Comparison of ENCODE assay signal across 9 mouse cellular contexts in the genomic region with DNA sequence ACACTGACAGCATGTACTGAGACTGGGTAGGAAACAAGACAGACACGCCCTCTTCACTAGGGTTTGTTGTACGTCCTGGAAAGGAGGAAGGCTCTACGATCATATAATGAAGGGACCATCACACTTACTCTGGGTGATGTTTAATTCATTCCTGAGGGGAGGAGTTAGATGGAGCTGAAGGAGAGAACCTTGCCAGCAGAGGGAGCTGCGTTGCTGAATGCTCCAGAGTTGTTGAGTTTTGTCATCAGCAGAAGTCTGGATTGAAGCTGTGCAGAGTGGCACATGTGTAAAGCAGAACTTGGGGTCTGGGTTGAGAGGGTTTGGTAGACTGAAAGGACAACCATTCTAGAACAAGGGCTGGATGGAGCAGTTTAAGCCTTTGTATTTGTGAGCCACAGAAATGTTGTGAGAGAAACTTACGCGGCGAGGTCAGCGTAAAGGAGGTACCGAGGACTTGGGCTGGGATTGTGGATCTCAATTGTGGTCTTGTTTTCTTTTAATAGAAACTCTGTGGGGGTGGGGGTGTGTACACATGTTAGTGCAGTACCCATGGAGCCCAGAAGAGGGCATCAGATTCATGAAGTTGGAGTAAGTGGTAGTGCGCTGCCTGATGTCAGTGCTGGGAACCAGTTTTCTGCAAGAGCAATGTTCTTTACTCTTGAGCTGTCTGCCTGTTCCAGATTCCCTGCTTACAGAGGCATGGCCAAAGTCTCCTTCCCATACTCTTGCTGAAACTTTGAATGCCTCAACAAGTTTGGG. TPM values are rescaled to one million over a fixed set of nuclear protein-coding genes. Genes with fewer than 3 reads are reported as not detected.
DNase-seq lines count a peak whose midpoint lies in the region; ATAC-seq and TF ChIP-seq lines count a peak whose summit lies in the region.
"Had no signal": no experiment of that assay in that cellular context is flagged by ENCODE, and none has a peak within 500 bp of the region (broad histone marks: within the 10 kb centered on the region; RNA-seq: fewer than 3 reads in every experiment).

No protein-coding gene starts in this region.

- H3K27ac ChIP-seq in left cerebral cortex, adult 2 months, result no peak overlapping the region

- peak; percentile 57 for ATAC-seq in common myeloid progenitor, adult 5-6 weeks (replicated peaks; ENCODE audit: low read depth, poor library complexity, severe bottlenecking)
- no peak for ATAC-seq in inflammation-experienced regulatory T-cells, adult 6 months

- peak; percentile 24 for TF ChIP-seq CTCF in left cerebral cortex, adult 2 months (IDR thresholded peaks at IDR 0.05)

- no peak for DNase-seq in left cerebral cortex, adult 2 months (ENCODE audit: extremely low spot score in 1 of 2, low spot score in 2 of 2)
- no peak for DNase-seq in left cerebral cortex, postnatal 10 days (ENCODE audit: extremely low spot score in 1 of 2, low spot score in 2 of 2)
- peak; percentile 74 for DNase-seq in ES-CJ7 (ENCODE audit: low read depth, low spot score)
- peak; percentile 26 for DNase-seq in mesoderm, embryonic 11.5 days (ENCODE audit: low read depth, low spot score)
- no peak for DNase-seq in ovary, postnatal 10 days (ENCODE audit: low spot score)
- DNase-seq in gastrocnemius, adult 8-10 months (ENCODE audit: low spot score in 2 of 2), result no peak

- H3K4me3 ChIP-seq in left cerebral cortex, adult 2 months, result no peak overlapping the region

- intact Hi-C loops in left cerebral cortex, adult 2 months (cut with DNase I), result no loop called here
- intact Hi-C loops in left cerebral cortex, postnatal 10 days (cut with DNase I), result loop anchor here (10.0 kb wide), 1 partner anchor 114 kb away; no protein-coding TSS in a partner anchor

RNA-seq across cellular contexts. Expression of gene Actr8, which starts 2.5 kb away (rescaled TPM):
- 10 to 100 TPM; 86.9 to 91.1 TPM for total RNA-seq in left cerebral cortex, adult 2 months (2021)
- total RNA-seq in left cerebral cortex, postnatal 10 days (2021), result 10 to 100 TPM; 65.5 to 68.1 TPM
- total RNA-seq in common myeloid progenitor, adult 5-6 weeks (2017), result 25.1 and 41.0 TPM in 2 replicates
- polyA plus RNA-seq in inflammation-experienced regulatory T-cells, adult 6 months (2017; shearing (Covaris generic)), result 10 to 100 TPM; 34.1 to 48.0 (median 42.6) TPM
- 10 to 100 TPM; 31.3 to 36.8 (median 33.2) TPM for total RNA-seq in gastrocnemius, adult 8-10 months (2022)

RNA-seq across cellular contexts. Expression of gene Selenok, which starts 12.5 kb away (rescaled TPM):
- 100 to 1,000 TPM; 125 to 148 TPM for total RNA-seq in left cerebral cortex, adult 2 months (2021)
- total RNA-seq in left cerebral cortex, postnatal 10 days (2021), result 100 to 1,000 TPM; 136 TPM
- total RNA-seq in common myeloid progenitor, adult 5-6 weeks (2017), result 155 and 175 TPM in 2 replicates
- polyA plus RNA-seq in inflammation-experienced regulatory T-cells, adult 6 months (2017; shearing (Covaris generic)), result 100 to 1,000 TPM; 338 to 426 (median 384) TPM
- 100 to 1,000 TPM in 1 of 4 experiments, 10 to 100 TPM in 3; 80.9 to 112 (median 89.0) TPM for total RNA-seq in gastrocnemius, adult 8-10 months (2022)

RNA-seq across cellular contexts. Expression of gene Il17rb, which starts 28.1 kb away (rescaled TPM):
- 1 to 10 TPM; 1.0 to 1.5 TPM for total RNA-seq in left cerebral cortex, adult 2 months (2021)
- under 1 TPM; 0.41 to 0.73 TPM for total RNA-seq in left cerebral cortex, postnatal 10 days (2021)
- 2.9 and 3.9 TPM in 2 replicates for total RNA-seq in common myeloid progenitor, adult 5-6 weeks (2017)
- 1 to 10 TPM; 1.1 to 3.8 (median 2.8) TPM for polyA plus RNA-seq in inflammation-experienced regulatory T-cells, adult 6 months (2017; shearing (Covaris generic))
- under 1 TPM in 2 of 4 experiments, not detected in 2; 0.15 to 0.18 TPM for total RNA-seq in gastrocnemius, adult 8-10 months (2022)

RNA-seq across cellular contexts. Expression of gene Chdh, which starts 28.2 kb away (rescaled TPM):
- total RNA-seq in left cerebral cortex, adult 2 months (2021), result 1 to 10 TPM; 1.6 to 2.2 TPM
- total RNA-seq in left cerebral cortex, postnatal 10 days (2021), result under 1 TPM; 0.28 to 0.39 TPM
- 37.0 and 38.1 TPM in 2 replicates for total RNA-seq in common myeloid progenitor, adult 5-6 weeks (2017)
- polyA plus RNA-seq in inflammation-experienced regulatory T-cells, adult 6 months (2017; shearing (Covaris generic)), result under 1 TPM; 0.23 to 0.63 (median 0.57) TPM
- total RNA-seq in gastrocnemius, adult 8-10 months (2022), result under 1 TPM; 0.07 to 0.40 (median 0.32) TPM
- polyA plus RNA-seq: myocyte had no signal

Comparison
In these comparisons a context has a peak if more than half of its experiments do, and no peak if none do; other contexts are left out.
1. DNase-seq: peak in ES-CJ7 (single experiment) and mesoderm, embryonic 11.5 days (single experiment); none in left cerebral cortex, adult 2 months (0 of 2), left cerebral cortex, postnatal 10 days (0 of 2), ovary, postnatal 10 days (single experiment) and gastrocnemius, adult 8-10 months (0 of 2).